Mouse (Mus musculus): ENCODE results near the gene Dimt1.
"Not testable (repeated sequence)": the region's sequence is repeated elsewhere in the genome, so short reads cannot be mapped to it uniquely, and the experiment has no call there.

Gene Dimt1

GRCm38 (mm10) chr13:106996891-106997290 is 50.0 kb downstream of the Dimt1 start:
- no peak for DNase-seq

GRCm38 (mm10) chr13:106997557-106997956 is 50.6 kb downstream of the Dimt1 start:
- DNase-seq = not testable (repeated sequence)

GRCm38 (mm10) chr13:106998026-106998425 is 51.1 kb downstream of the Dimt1 start:
- DNase-seq = no peak

- peak; percentile 1 for DNase-seq
These were observed 51.7 kb downstream of the Dimt1 start for GRCm38 (mm10) chr13:106998671-106999070.

GRCm38 (mm10) chr13:107003211-107003610 is 56.3 kb downstream of the Dimt1 start:
- no peak for DNase-seq

GRCm38 (mm10) chr13:107008174-107008573 is 61.2 kb downstream of the Dimt1 start:
- DNase-seq = no peak

Measured in lung, postnatal 14 days (tissue).